Mouse (Mus musculus) neural tube, embryonic 11.5 days (tissue): Measurements from ENCODE around the gene Ndufaf8. TPM values are rescaled to one million over a fixed set of nuclear protein-coding genes. Genes with fewer than 3 reads are reported as not detected.

ENCODE experiments used
- ATAC-seq: fragments of 200-750 bp; cut with Nextera tagmentation; 2 replicates; pipeline ENCODE4 v1.8.0; 2017; ENCODE audit warnings: moderate number of reproducible peaks, mild to moderate bottlenecking, moderate TSS enrichment, moderate library complexity; ENCODE audit not compliant: insufficient read depth, low FRiP score, low TSS enrichment
- DNase-seq: peaks from one replicate; pipeline ENCODE4 v3.0.0-alpha.2; 2015; ENCODE audit warnings: low spot score
- H3K27ac ChIP-seq: fragments of 300-500 bp; sonication (generic); 2 replicates; pipeline ENCODE4 v1.5.1; 2014; ENCODE audit warnings: low read depth, mild to moderate bottlenecking, low read length
- H3K27me3 ChIP-seq: fragments of 300-500 bp; sonication (generic); 2 replicates; pipeline ENCODE4 v1.6.1; 2014; ENCODE audit warnings: mild to moderate bottlenecking, low read length, mixed read lengths; ENCODE audit not compliant: control insufficient read depth, insufficient read depth
- H3K36me3 ChIP-seq: fragments of 300-500 bp; sonication (generic); 2 replicates; pipeline ENCODE4 v1.6.1; 2014; ENCODE audit warnings: mild to moderate bottlenecking, low read length, moderate library complexity, mixed read lengths; ENCODE audit not compliant: control insufficient read depth, insufficient read depth
- H3K4me1 ChIP-seq: fragments of 300-500 bp; sonication (generic); 2 replicates; pipeline ENCODE4 v1.6.1; 2014; ENCODE audit warnings: low read length, mixed read lengths; ENCODE audit not compliant: control insufficient read depth, insufficient read depth
- H3K4me2 ChIP-seq: fragments of 300-500 bp; sonication (generic); 2 replicates; pipeline ENCODE4 v1.6.1; 2014; ENCODE audit warnings: low read depth, mild to moderate bottlenecking, moderate library complexity
- H3K4me3 ChIP-seq: fragments of 300-500 bp; sonication (generic); 2 replicates; pipeline ENCODE4 v1.5.1; 2014; ENCODE audit warnings: low read depth, low read length
- H3K9ac ChIP-seq: fragments of 300-500 bp; sonication (generic); 2 replicates; pipeline ENCODE4 v1.6.1; 2014; ENCODE audit warnings: mild to moderate bottlenecking, low read length
- H3K9me3 ChIP-seq: fragments of 300-500 bp; sonication (generic); 2 replicates; pipeline ENCODE4 v1.6.1; 2016; ENCODE audit warnings: low read length; ENCODE audit not compliant: control insufficient read depth
- WGBS: fragments of 180-500 bp; shearing (Covaris S2); extraction: QIAGEN DNeasy Blood & Tissue Kit; methylation state at CpG from one replicate; pipeline ENCODE4 v1.1.7; 2014; 5-methylcytosine and 5-hydroxymethylcytosine counted together
- polyA plus RNA-seq: library from polyadenylated mRNA; unstranded; fragments of >200 nt; fragmentation: Nextera tagmentation; extraction: Ambion mirVana; gene quantifications from 2 replicates; pipeline ENCODE4 v1.2.1, GENCODE M21; 2014

Gene Ndufaf8
- polyA plus RNA-seq, 1 experiment from 2014 or later: 65.7 TPM

DNA sequence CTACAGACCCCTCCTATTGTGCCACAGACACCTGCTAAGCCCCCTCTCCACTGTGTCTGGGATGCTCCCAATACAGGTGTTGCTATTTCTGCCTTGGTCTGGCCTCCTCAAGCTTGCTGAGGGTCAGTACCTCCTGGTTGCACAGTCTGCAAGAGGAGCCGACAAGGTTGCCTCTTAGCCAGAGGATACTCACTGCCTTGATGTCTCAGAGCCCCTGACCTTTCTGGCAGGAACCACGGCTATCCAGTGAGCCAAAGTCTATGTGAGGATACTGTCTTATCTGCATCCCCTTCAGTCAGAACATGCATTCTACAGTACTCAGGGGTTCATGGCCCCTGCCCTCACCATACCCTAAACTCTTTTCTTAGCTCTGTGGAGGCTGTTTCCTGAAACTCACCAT is 18.9 kb downstream of the Ndufaf8 start:
- WGBS: 92% methylated on average over 2 of the region's 2 CpGs
- Histone ChIP-seq H3K4me3 (no peak overlapping the region), H3K36me3 (peaks cover 2% of the 10 kb centered on the region; the same call in 1 of the 2 replicates), H3K4me1 (no peaks in the 10 kb centered on the region), H3K4me2 (no peak overlapping the region), H3K27ac (no peak overlapping the region), H3K9me3 (no peaks in the 10 kb centered on the region), H3K9ac (no peak overlapping the region), H3K27me3 (no peaks in the 10 kb centered on the region)
- ATAC-seq (no peak), DNase-seq (no peak)

DNA sequence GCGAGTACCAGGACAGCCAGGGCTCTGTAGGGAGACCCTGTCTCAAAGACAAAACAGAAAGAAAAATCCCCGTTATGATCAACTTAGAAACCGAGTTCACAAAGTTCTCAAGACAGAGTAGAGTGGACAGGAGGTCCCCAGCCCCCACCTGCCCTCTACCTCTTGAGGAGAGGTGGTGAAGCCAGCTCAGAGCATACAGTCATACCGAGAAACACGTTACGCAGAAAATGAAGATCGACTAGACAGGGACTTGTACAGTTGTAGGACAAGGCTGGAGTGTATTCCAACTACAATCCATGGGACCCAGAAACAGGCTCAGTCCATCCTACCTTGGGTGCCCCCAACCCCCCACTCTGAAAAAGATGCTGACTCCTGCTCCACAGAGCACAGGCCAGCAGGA is 20.4 kb downstream of the Ndufaf8 start:
- Histone ChIP-seq H3K4me1 (no peaks in the 10 kb centered on the region), H3K36me3 (peaks cover 2% of the 10 kb centered on the region; the same call in 1 of the 2 replicates), H3K9me3 (no peaks in the 10 kb centered on the region), H3K4me3 (no peak overlapping the region), H3K27me3 (no peaks in the 10 kb centered on the region), H3K4me2 (no peak overlapping the region), H3K9ac (no peak overlapping the region), H3K27ac (no peak overlapping the region)
- DNase-seq (no peak), ATAC-seq (no peak)
- WGBS: 91% methylated on average over 7 of the region's 7 CpGs

DNA sequence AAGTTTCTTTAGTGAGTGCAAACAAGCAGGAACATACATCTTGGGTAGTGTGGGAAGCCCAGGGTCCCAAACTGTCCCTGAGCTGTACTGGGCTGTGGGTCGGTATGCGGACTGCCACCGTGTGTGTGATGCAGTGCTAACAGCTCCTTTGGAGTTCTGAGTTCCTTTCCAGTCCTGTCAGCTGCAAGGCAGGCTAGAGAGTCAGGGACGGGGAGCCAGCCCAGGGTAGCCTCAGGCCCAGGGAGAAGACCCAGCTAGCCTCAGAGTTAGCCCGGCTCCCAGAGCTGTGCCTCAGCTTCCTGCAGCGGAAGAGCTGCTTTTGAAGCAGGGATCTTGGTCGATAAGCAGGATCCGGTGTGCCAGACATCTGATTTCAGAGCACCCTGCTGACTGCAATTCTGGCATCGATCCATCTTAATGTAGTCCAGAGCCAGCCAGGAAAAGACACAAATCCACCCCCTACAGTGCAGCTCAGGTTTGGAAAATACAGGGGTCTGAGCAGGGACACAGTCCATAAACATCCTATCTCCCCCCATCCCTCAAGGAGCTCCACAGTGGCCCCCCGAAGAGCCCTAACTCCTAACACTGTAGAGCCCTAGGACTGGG is 21.3 kb downstream of the Ndufaf8 start:
- DNase-seq (no peak), ATAC-seq (no peak)
- no peaks in the 10 kb centered on the region for H3K4me1 ChIP-seq
- H3K27ac ChIP-seq: no peak overlapping the region
- no peak overlapping the region for H3K9ac ChIP-seq
- H3K27me3 ChIP-seq: no peaks in the 10 kb centered on the region
- H3K4me2 ChIP-seq: no peak overlapping the region
- no peaks in the 10 kb centered on the region for H3K9me3 ChIP-seq
- peaks cover 2% of the 10 kb centered on the region; the same call in 1 of the 2 replicates for H3K36me3 ChIP-seq
- no peak overlapping the region for H3K4me3 ChIP-seq
- WGBS: 91% methylated on average over 10 of the region's 10 CpGs

DNA sequence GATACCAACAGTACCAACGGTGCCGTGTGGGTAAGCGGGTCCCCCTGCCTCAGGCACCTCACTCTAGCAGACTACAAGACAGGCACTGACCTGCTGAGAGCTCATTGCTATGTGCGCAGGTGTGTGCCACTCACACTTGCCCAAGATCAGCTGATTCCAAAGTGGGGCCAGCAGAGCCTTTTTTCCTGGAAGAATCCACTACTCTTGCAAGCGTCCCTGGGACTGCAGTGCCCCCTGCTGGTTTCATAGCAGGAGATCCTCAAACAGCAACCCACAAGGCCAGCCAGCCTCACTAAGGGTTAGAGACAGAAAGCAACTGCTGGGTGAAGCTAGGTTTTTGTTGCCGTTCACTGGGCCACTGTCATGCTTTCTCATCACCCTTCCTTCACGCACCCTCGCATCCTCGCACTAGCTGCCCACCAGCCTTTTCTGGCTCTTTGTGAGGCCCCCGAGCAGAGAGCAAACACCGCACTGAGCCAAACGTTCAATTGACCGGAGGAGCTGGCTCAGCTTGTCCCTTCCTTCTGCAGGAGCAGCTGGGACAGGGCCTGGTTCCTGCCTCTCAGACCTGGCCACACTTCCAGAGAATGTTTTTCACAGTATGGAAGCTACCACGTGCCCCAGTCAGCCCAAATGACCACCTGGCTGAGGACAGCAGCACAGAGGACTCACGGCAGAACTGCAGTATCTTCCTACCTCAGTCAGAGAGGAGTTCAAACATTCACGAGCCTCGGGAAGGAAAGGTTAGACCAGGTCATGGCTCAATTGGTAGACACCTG is 22.1 kb downstream of the Ndufaf8 start:
- H3K9me3 ChIP-seq: no peaks in the 10 kb centered on the region
- 84% methylated on average over 17 of the region's 17 CpGs for WGBS
- H3K27me3 ChIP-seq: no peaks in the 10 kb centered on the region
- H3K4me2 ChIP-seq: no peak overlapping the region
- no peak overlapping the region for H3K9ac ChIP-seq
- H3K36me3 ChIP-seq: peaks cover 2% of the 10 kb centered on the region; the same call in 1 of the 2 replicates
- no peak overlapping the region for H3K4me3 ChIP-seq
- no peaks in the 10 kb centered on the region for H3K4me1 ChIP-seq
- no peak overlapping the region for H3K27ac ChIP-seq
- DNase-seq: peak; percentile 62
- ATAC-seq: no peak

DNA sequence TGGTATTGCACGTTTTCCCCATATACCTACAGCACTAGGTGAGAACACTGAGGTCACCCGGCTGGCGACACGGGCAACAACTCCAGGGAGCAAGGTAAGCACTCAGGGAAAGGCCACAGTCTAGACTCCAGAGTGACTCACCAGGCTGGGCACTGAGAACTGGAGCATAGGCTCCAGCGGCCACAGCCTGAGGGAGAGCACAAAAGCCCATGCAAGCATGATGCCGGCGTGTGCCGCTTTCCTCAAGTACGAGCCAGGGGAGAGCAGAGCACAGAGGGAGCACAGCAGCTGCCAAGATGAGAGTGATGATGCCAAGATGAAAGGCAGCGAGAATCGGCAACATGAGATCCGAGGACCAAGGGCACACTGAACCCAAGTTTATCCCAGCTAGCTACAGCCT is 23.4 kb downstream of the Ndufaf8 start:
- H3K4me2 ChIP-seq: no peak overlapping the region
- H3K27me3 ChIP-seq: no peaks in the 10 kb centered on the region
- DNase-seq: no peak
- no peak for ATAC-seq
- H3K36me3 ChIP-seq: no peaks in the 10 kb centered on the region
- no peak overlapping the region for H3K4me3 ChIP-seq
- H3K9me3 ChIP-seq: no peaks in the 10 kb centered on the region
- no peaks in the 10 kb centered on the region for H3K4me1 ChIP-seq
- H3K27ac ChIP-seq: no peak overlapping the region
- 94% methylated on average over 12 of the region's 12 CpGs for WGBS
- no peak overlapping the region for H3K9ac ChIP-seq

DNA sequence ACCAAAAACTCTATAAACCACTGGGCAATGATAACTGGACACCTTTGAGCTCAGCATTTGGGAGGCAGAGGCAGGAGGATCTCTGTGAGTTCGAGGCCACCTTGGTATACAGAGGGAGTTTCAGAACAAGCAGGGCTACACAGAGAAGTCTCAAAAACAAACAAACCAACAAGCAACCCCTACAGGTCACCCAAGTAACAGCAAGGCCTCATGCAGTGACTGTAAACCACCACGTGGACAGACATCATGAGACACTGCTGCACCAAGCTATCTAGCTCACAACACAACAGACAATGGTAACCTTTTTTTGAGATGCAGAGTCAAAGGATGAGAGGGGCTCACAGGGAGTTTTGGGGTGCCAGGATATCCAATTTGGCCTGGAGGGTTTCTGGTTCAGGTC is 28.1 kb downstream of the Ndufaf8 start:
- 84% methylated on average over 2 of the region's 2 CpGs for WGBS
- H3K36me3 ChIP-seq: no peaks in the 10 kb centered on the region; the same call in 1 of the 2 replicates
- no peaks in the 10 kb centered on the region for H3K9me3 ChIP-seq
- no peak overlapping the region for H3K4me2 ChIP-seq
- no peak overlapping the region for H3K27ac ChIP-seq
- H3K4me1 ChIP-seq: no peaks in the 10 kb centered on the region
- ATAC-seq: no peak
- no peak overlapping the region for H3K9ac ChIP-seq
- no peak overlapping the region for H3K4me3 ChIP-seq
- DNase-seq: no peak
- no peaks in the 10 kb centered on the region for H3K27me3 ChIP-seq

DNA sequence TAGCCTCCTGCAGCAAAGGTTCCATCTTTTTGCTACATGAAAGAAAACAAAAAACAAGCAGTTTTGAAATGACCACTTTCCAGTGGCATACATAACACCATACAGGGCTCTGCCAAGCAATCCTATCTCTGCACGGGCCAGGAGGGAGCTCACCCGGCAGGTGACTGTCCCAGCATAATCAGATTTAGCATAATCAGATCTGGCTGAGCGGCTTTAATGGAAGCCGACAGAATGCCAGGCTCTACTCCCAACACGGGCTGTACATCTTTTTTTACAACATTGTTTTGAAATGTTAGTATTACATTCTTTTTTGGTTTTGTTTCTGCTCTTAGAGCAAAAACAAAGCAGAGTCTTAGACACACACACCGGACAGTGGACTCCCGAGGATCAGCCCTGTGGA is 30.6 kb downstream of the Ndufaf8 start:
- Histone ChIP-seq H3K4me1 (no peaks in the 10 kb centered on the region), H3K9me3 (no peaks in the 10 kb centered on the region), H3K4me2 (no peak overlapping the region), H3K36me3 (no peaks in the 10 kb centered on the region; the same call in 1 of the 2 replicates), H3K27ac (no peak overlapping the region), H3K27me3 (no peaks in the 10 kb centered on the region), H3K9ac (no peak overlapping the region), H3K4me3 (no peak overlapping the region)
- no peak for DNase-seq
- WGBS: 92% methylated on average over 7 of the region's 7 CpGs
- ATAC-seq: no peak

DNA sequence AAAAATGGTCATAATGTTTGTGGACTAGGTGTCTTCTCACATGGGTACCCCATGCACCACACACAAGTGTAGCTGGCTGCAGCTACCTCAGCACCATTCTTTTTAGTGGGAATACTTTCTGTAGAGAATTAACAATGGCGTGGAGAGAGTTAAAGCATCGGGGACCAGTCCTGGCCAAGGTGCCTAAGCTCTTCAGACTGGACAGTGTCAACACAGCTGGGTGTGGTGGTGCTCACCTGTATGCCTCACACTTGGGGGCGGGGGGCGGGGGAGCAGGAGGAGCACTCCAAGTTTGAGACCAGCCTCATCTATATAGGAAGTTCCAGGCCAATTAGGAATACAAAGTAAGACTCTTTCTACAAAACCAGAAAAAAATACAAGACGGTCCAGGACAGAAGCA is 35.4 kb downstream of the Ndufaf8 start:
- no peak for DNase-seq
- Histone ChIP-seq H3K4me3 (no peak overlapping the region), H3K4me2 (no peak overlapping the region), H3K36me3 (no peaks in the 10 kb centered on the region; the same call in none of the 2 replicates), H3K4me1 (no peaks in the 10 kb centered on the region; the same call in none of the 2 replicates), H3K27me3 (no peaks in the 10 kb centered on the region), H3K9me3 (no peaks in the 10 kb centered on the region), H3K9ac (no peak overlapping the region), H3K27ac (no peak overlapping the region)
- WGBS: over 99% methylated on average over 5 of the region's 5 CpGs
- no peak for ATAC-seq
